8 mouse cellular contexts compared by ENCODE assay signal in genomic region chr11:67657685-67658382, GRCm38 (mm10). TPM values are rescaled to one million over a fixed set of nuclear protein-coding genes. Genes with fewer than 3 reads are reported as not detected.
A peak's percentile ranks its signal among the peaks of the same experiment; 100 is the strongest.
DNase-seq lines count a peak whose midpoint lies in the region; ATAC-seq and TF ChIP-seq lines count a peak whose summit lies in the region.

No protein-coding gene starts in this region.

- DNase-seq in cerebellum, adult 11-12 months: peak; percentile 80
- DNase-seq in testis, postnatal 10 days (ENCODE audit: low spot score): no peak
- peak; percentile 32 for DNase-seq in limb, embryonic 14.5 days (ENCODE audit: low spot score)

- peak; percentile 37; the same call in 1 of the 2 replicates for TF ChIP-seq CTCF in testis, adult 2 months (IDR thresholded peaks at IDR 0.05; ENCODE audit: control insufficient read depth, insufficient read depth, insufficient replicate concordance, low read depth, low read length)

- no peak overlapping the region for H3K4me3 ChIP-seq in testis, adult 2 months (ENCODE audit: control insufficient read depth, low read depth, low read length)
- H3K4me3 ChIP-seq in forebrain, embryonic 12.5 days (replicated peaks): no peak overlapping the region
- no peak overlapping the region for H3K4me3 ChIP-seq in limb, embryonic 14.5 days (replicated peaks; ENCODE audit: low read length)
- no peak overlapping the region for H3K4me3 ChIP-seq in neural tube, embryonic 15.5 days (replicated peaks)

- no peak overlapping the region for H3K9ac ChIP-seq in forebrain, embryonic 12.5 days
- H3K9ac ChIP-seq in limb, embryonic 14.5 days (ENCODE audit: low read depth, low read length, severe bottlenecking): no peak overlapping the region
- no peak overlapping the region for H3K9ac ChIP-seq in neural tube, embryonic 15.5 days (replicated peaks)

- H3K36me3 ChIP-seq in testis, adult 2 months (ENCODE audit: control insufficient read depth, insufficient read depth, low read length): no peaks in the 10 kb centered on the region
- no peaks in the 10 kb centered on the region for H3K36me3 ChIP-seq in forebrain, embryonic 12.5 days (replicated peaks)
- H3K36me3 ChIP-seq in limb, embryonic 14.5 days (ENCODE audit: control insufficient read depth, insufficient read depth, low read length): no peaks in the 10 kb centered on the region; the same call in 1 of the 2 replicates
- H3K36me3 ChIP-seq in neural tube, embryonic 15.5 days: no peaks in the 10 kb centered on the region

- TF ChIP-seq POLR2A in testis, adult 2 months (IDR thresholded peaks at IDR 0.05; ENCODE audit: control insufficient read depth, low read depth, low read length): no peak
- TF ChIP-seq POLR2A in limb, embryonic 14.5 days (IDR thresholded peaks at IDR 0.05; ENCODE audit: borderline replicate concordance, extremely low read depth, insufficient read depth, insufficient read length): no peak

- WGBS in forebrain, embryonic 12.5 days: 49% methylated on average over 11 of the region's 11 CpGs
- WGBS in limb, embryonic 14.5 days: 43% methylated on average over 11 of the region's 11 CpGs
- 47% methylated on average over 11 of the region's 11 CpGs for WGBS in neural tube, embryonic 15.5 days

- H3K4me2 ChIP-seq in forebrain, embryonic 12.5 days: no peak overlapping the region
- no peak overlapping the region for H3K4me2 ChIP-seq in limb, embryonic 14.5 days (replicated peaks; ENCODE audit: low read depth, low read length, severe bottlenecking)
- no peak overlapping the region for H3K4me2 ChIP-seq in neural tube, embryonic 15.5 days

- ATAC-seq in cerebellum, adult (ENCODE audit: insufficient number of reproducible peaks, low FRiP score, low TSS enrichment): no peak
- 0 out of 2 replicates have a peak, but pooled peaks have one; percentile 14 for ATAC-seq in forebrain, embryonic 12.5 days (ENCODE audit: low FRiP score)
- ATAC-seq in limb, embryonic 14.5 days (ENCODE audit: low FRiP score, low read depth): no peak
- ATAC-seq in neural tube, embryonic 15.5 days (ENCODE audit: low FRiP score): 0 out of 2 replicates have a peak, but pooled peaks have one; percentile 8
- no peak for ATAC-seq in erythroid progenitor cell, adult 5-6 weeks (replicated peaks; ENCODE audit: low FRiP score, poor library complexity, severe bottlenecking)

- no peaks in the 10 kb centered on the region for H3K9me3 ChIP-seq in forebrain, embryonic 12.5 days
- H3K9me3 ChIP-seq in limb, embryonic 14.5 days (ENCODE audit: control insufficient read depth, low read length): no peaks in the 10 kb centered on the region
- H3K9me3 ChIP-seq in neural tube, embryonic 15.5 days (replicated peaks): no peaks in the 10 kb centered on the region

- H3K27ac ChIP-seq in testis, adult 2 months (ENCODE audit: control insufficient read depth, insufficient read depth, low read depth, low read length): no peak overlapping the region
- no peak overlapping the region for H3K27ac ChIP-seq in forebrain, embryonic 12.5 days
- H3K27ac ChIP-seq in limb, embryonic 14.5 days (replicated peaks; ENCODE audit: low read depth, low read length): no peak overlapping the region
- H3K27ac ChIP-seq in neural tube, embryonic 15.5 days (replicated peaks): no peak overlapping the region

- H3K4me1 ChIP-seq in testis, adult 2 months (ENCODE audit: control insufficient read depth, insufficient read depth, low read length): no peaks in the 10 kb centered on the region
- H3K4me1 ChIP-seq in forebrain, embryonic 12.5 days: peaks cover 5% of the 10 kb centered on the region
- H3K4me1 ChIP-seq in limb, embryonic 14.5 days (ENCODE audit: control insufficient read depth, insufficient read depth, low read length): no peaks in the 10 kb centered on the region; the same call in 1 of the 2 replicates
- peaks cover 15% of the 10 kb centered on the region for H3K4me1 ChIP-seq in neural tube, embryonic 15.5 days

- H3K27me3 ChIP-seq in testis, adult 2 months (ENCODE audit: control insufficient read depth, insufficient read depth, low read length): no peaks in the 10 kb centered on the region
- no peaks in the 10 kb centered on the region for H3K27me3 ChIP-seq in forebrain, embryonic 12.5 days
- H3K27me3 ChIP-seq in limb, embryonic 14.5 days (ENCODE audit: control insufficient read depth, insufficient read depth, low read length): no peaks in the 10 kb centered on the region
- H3K27me3 ChIP-seq in neural tube, embryonic 15.5 days (replicated peaks): no peaks in the 10 kb centered on the region

RNA-seq across cellular contexts. Expression of gene Rcvrn, which starts 37.3 kb away (rescaled TPM):
- polyA plus RNA-seq in testis, adult 2 months (2012; rRNA removed): not detected in 2 replicates
- not detected in 2 replicates for polyA plus RNA-seq in forebrain, embryonic 12.5 days (2016; fragmentation: Nextera tagmentation; extraction: Ambion mirVana)
- polyA plus RNA-seq in limb, embryonic 14.5 days (2012; rRNA removed): 0.09 and 0.11 TPM in 2 replicates
- not detected in 2 replicates for polyA plus RNA-seq in limb, embryonic 14.5 days (2014; fragmentation: Nextera tagmentation; extraction: Ambion mirVana)
- not detected in 2 replicates for polyA plus RNA-seq in neural tube, embryonic 15.5 days (2015; fragmentation: Nextera tagmentation; extraction: Ambion mirVana)
- not detected in 2 replicates for total RNA-seq in erythroid progenitor cell, adult 5-6 weeks (2015; ENCODE audit: low replicate concordance)
- total RNA-seq in erythroid progenitor cell, adult 5-6 weeks (2017; ENCODE audit: low replicate concordance): not detected in 2 replicates

Comparison
In these comparisons a context has a peak if more than half of its experiments do, and no peak if none do; other contexts are left out.
1. ATAC-seq: peak in forebrain, embryonic 12.5 days (single experiment) and neural tube, embryonic 15.5 days (single experiment); none in cerebellum, adult (single experiment), limb, embryonic 14.5 days (single experiment) and erythroid progenitor cell, adult 5-6 weeks (single experiment).